Mouse (Mus musculus) G1E (cell line): ENCODE measurements around the gene Gimap9.

Source experiments
- CTCF ChIP-seq: IDR thresholded peaks from 2 replicates; pipeline ENCODE4 v1.5.1; 2012; ENCODE audit warnings: low read depth, low read length, inconsistent platforms, mixed read lengths
- GATA1 ChIP-seq: IDR thresholded peaks from 2 replicates; pipeline ENCODE4 v1.6.1; 2012; ENCODE audit warnings: borderline replicate concordance, low read length, inconsistent platforms, mixed read lengths
- POLR2AphosphoS5 ChIP-seq: IDR thresholded peaks from 2 replicates; pipeline ENCODE4 v1.6.1; 2012; ENCODE audit warnings: low read depth, low read length, inconsistent platforms; ENCODE audit not compliant: insufficient replicate concordance

- TF ChIP-seq GATA1, result no peak
- no peak for TF ChIP-seq POLR2AphosphoS5
- no peak for TF ChIP-seq CTCF
Observed at GRCm38 (mm10) chr6:48626464-48626863, 49.5 kb upstream of the Gimap9 start, which contains the start of gene AI854703.
